Mouse (Mus musculus) cerebellum, postnatal 4 days (tissue): Measurements from ENCODE around the gene Gm38394.

Experiments used
- DNase-seq, 2 experiments: peaks; one replicate each; pipeline ENCODE4 v3.0.0; 2022; ENCODE audit warnings: low spot score in 2 of 2, mixed read lengths in 1 of 2

The Gm38394 gene

GRCm38 (mm10) chr1:133585995-133586537 lies 75.1 kb downstream of the Gm38394 start:
- DNase-seq, result no peak

- no peak for DNase-seq
Measured at GRCm38 (mm10) chr1:133571293-133571692, 89.8 kb downstream of the Gm38394 start.
